ENCODE assay signal across 10 mouse cellular contexts in the genomic region with DNA sequence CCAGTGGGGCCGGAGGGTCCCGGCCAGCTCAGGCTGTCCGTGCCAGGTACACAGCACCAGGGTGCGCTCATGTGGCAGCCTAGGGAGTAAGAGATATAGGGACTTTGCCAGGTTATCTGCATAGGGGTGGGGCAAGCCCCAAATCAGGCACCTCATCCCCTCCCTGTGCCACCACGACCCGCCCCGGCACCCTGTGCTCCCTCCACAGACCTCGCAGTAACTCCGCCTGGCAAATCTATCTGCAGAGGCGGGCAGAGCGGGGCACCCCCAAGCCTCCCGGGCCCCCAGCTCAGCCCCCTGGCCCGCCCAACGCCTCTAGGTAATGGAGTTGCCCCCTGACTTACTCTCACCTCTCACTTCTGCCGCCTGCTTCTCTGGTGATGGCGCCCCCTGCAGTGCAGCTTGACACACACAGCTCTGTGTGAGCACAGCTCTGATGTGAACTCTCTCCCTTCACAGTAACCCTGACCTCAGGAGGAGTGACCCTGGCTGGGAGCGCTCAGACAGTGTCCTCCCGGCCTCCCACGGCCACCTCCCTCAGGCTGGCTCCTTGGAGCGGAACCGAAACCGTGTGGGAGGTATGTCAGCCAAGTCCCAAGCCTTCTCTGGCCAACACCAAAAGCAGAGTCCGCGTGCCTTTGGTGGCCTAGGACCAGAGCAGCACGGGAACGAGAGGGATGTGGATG. TPM values are rescaled to one million over a fixed set of nuclear protein-coding genes. Genes with fewer than 3 reads are reported as not detected.
A peak's percentile ranks its signal among the peaks of the same experiment; 100 is the strongest.
DNase-seq lines count a peak whose midpoint lies in the region; TF ChIP-seq lines count a peak whose summit lies in the region.
"Had no signal": no experiment of that assay in that cellular context is flagged by ENCODE, and none has a peak within 500 bp of the region (broad histone marks: within the 10 kb centered on the region; RNA-seq: fewer than 3 reads in every experiment).

No protein-coding gene starts in this region.

- TF ChIP-seq CTCF in CH12.LX (conservative IDR thresholded peaks at IDR 0.05 in 1 of 2, IDR thresholded peaks at IDR 0.05 in 1 of 2; ENCODE audit: low read depth in 2 of 2, low read length in 2 of 2) = peak in 1 of 2 experiments; percentile 64; a peak in 2 of 4 replicates

- no peaks in the 10 kb centered on the region for H3K79me2 ChIP-seq in CH12.LX (replicated peaks; ENCODE audit: control insufficient read depth, extremely low read depth, insufficient read depth, poor library complexity, severe bottlenecking)

- no peak overlapping the region for H3K4me3 ChIP-seq in CH12.LX (replicated peaks in 1 of 3; ENCODE audit: low read depth in 2 of 3, low read length in 2 of 3, poor library complexity in 1 of 3)

- H3K9me3 ChIP-seq in CH12.LX (replicated peaks; ENCODE audit: low read length) = no peaks in the 10 kb centered on the region

- peak; percentile 92 for DNase-seq in heart, adult 11 months
- no peak for DNase-seq in heart, postnatal 10 days
- no peak for DNase-seq in CH12.LX (ENCODE audit: extremely low read depth)
- DNase-seq in induced T-regulatory cell, adult 2 months (ENCODE audit: low read depth) = peak; percentile 54
- peak; percentile 40 for DNase-seq in lung, postnatal 14 days
- no peak for DNase-seq in frontal cortex, postnatal 25 days (ENCODE audit: low spot score in 2 of 2)
- DNase-seq in frontal cortex, adult 2 months (ENCODE audit: extremely low spot score in 1 of 2, low spot score in 1 of 2) = no peak
- DNase-seq in urinary bladder, postnatal 4 days (ENCODE audit: low spot score in 2 of 2) = no peak

- peaks cover 88 to 98% of the 10 kb centered on the region in 2 experiments for H3K36me3 ChIP-seq in CH12.LX (replicated peaks in 1 of 2; ENCODE audit: control insufficient read depth in 1 of 2, insufficient read depth in 1 of 2, low read length in 1 of 2)

- peak; percentile 20 for TF ChIP-seq RAD21 in CH12.LX (IDR thresholded peaks at IDR 0.05; ENCODE audit: low read depth, low read length)

- dilution Hi-C loops in CH12.LX (cut with MboI; ENCODE audit: extremely low pct_ligation_motif_present, extremely low pct_unique_long_range_greater_than_20kb, low sequenced_read_pairs) = no loop called here

- no peak overlapping the region for H3K9ac ChIP-seq in CH12.LX (ENCODE audit: insufficient read depth, low read depth)

- no peak for TF ChIP-seq EP300 in CH12.LX (IDR thresholded peaks at IDR 0.05; ENCODE audit: low read length)

- no peak; the same call in 1 of the 2 replicates for TF ChIP-seq POLR2A in CH12.LX (IDR thresholded peaks at IDR 0.05; ENCODE audit: low read depth, low read length)

- no peak overlapping the region for H3K4me2 ChIP-seq in CH12.LX (ENCODE audit: insufficient read depth, low read depth, poor library complexity, severe bottlenecking)

- H3K4me1 ChIP-seq in CH12.LX (ENCODE audit: control insufficient read depth in 1 of 2, insufficient read depth in 2 of 2) = peaks cover 0 to 9% of the 10 kb centered on the region in 2 experiments; a peak in 2 of 4 replicates

- intact Hi-C loops in heart, postnatal 10 days (cut with DNase I) = loop anchor here (5.0 kb wide), 1 partner anchor 176 kb away; a partner anchor contains a TSS

- in situ Hi-C loops in CH12.LX (cut with MboI; ENCODE audit: low pct_ligation_motif_present, low pct_unique_long_range_greater_than_20kb, low sequenced_read_pairs) = loop anchor here (5.0 to 25.0 kb wide), 2 partner anchors 91 to 371 kb away; a partner anchor contains a TSS

- no peaks in the 10 kb centered on the region for H3K27me3 ChIP-seq in CH12.LX (replicated peaks)

- H3K27ac ChIP-seq in CH12.LX (ENCODE audit: insufficient read depth, low read depth) = no peak overlapping the region

TF ChIP-seq in CH12.LX, 34 proteins besides CTCF, POLR2A, EP300 and RAD21:
- TF ChIP-seq SMC3 (IDR thresholded peaks at IDR 0.05; ENCODE audit: low read depth, low read length) = peak; percentile 54
- no peak for TF ChIP-seq MAX (IDR thresholded peaks at IDR 0.05; ENCODE audit: low read length)

RNA-seq across cellular contexts. Expression of a gene that starts 7.1 kb away (rescaled TPM):
- total RNA-seq in heart, postnatal 10 days (2021) = not detected
- 0.17 TPM in 1 of 2 replicates, not detected in the other for total RNA-seq in CH12.LX (2012; rRNA removed)
- total RNA-seq in CH12.LX (2014; rRNA removed) = not detected in 2 replicates
- not detected in 2 replicates for polyA plus RNA-seq in CH12.LX (2012; ENCODE audit: insufficient read length, low read depth)
- polyA plus RNA-seq in frontal cortex, adult 2 months (2012; rRNA removed) = not detected in 2 replicates
- polyA plus RNA-seq: heart, embryonic 16.5 days; neural tube, embryonic 11.5 days had no signal

RNA-seq across cellular contexts. Expression of a gene that starts 10.5 kb away (rescaled TPM):
- not detected for total RNA-seq in heart, postnatal 10 days (2021)
- not detected in 2 replicates for total RNA-seq in CH12.LX (2012; rRNA removed)
- total RNA-seq in CH12.LX (2014; rRNA removed) = not detected in 2 replicates
- polyA plus RNA-seq in CH12.LX (2012; ENCODE audit: insufficient read length, low read depth) = not detected in 2 replicates
- 0.30 and 0.42 TPM in 2 replicates for polyA plus RNA-seq in frontal cortex, adult 2 months (2012; rRNA removed)
- polyA plus RNA-seq: heart, embryonic 16.5 days; neural tube, embryonic 11.5 days had no signal

RNA-seq across cellular contexts. Expression of a gene that starts 30.4 kb away (rescaled TPM):
- under 1 TPM; 0.17 to 0.43 TPM for total RNA-seq in heart, postnatal 10 days (2021)
- total RNA-seq in CH12.LX (2012; rRNA removed) (0.25 TPM in 2 replicates), CH12.LX (2014; rRNA removed) (not detected in 2 replicates)
- 0.84 and 1.1 TPM in 2 replicates for polyA plus RNA-seq in CH12.LX (2012; ENCODE audit: insufficient read length, low read depth)
- polyA plus RNA-seq in frontal cortex, adult 2 months (2012; rRNA removed) = not detected in 2 replicates

RNA-seq across cellular contexts. Expression of a gene that starts 38.5 kb away (rescaled TPM):
- 10 to 100 TPM; 50.2 to 50.4 TPM for total RNA-seq in heart, postnatal 10 days (2021)
- 23.5 and 24.0 TPM in 2 replicates for total RNA-seq in CH12.LX (2012; rRNA removed)
- 24.1 and 25.5 TPM in 2 replicates for total RNA-seq in CH12.LX (2014; rRNA removed)
- polyA plus RNA-seq in CH12.LX (2012; ENCODE audit: insufficient read length, low read depth) = 28.0 and 31.7 TPM in 2 replicates
- polyA plus RNA-seq in frontal cortex, adult 2 months (2012; rRNA removed) = 119 and 125 TPM in 2 replicates

RNA-seq across cellular contexts. Expression of a gene that starts 38.8 kb away (rescaled TPM):
- total RNA-seq in heart, postnatal 10 days (2021) = 100 to 1,000 TPM; 378 to 381 TPM
- 96.9 and 99.0 TPM in 2 replicates for total RNA-seq in CH12.LX (2012; rRNA removed)
- 121 and 135 TPM in 2 replicates for total RNA-seq in CH12.LX (2014; rRNA removed)
- 127 and 132 TPM in 2 replicates for polyA plus RNA-seq in CH12.LX (2012; ENCODE audit: insufficient read length, low read depth)
- polyA plus RNA-seq in frontal cortex, adult 2 months (2012; rRNA removed) = 132 and 138 TPM in 2 replicates

Comparison
In these comparisons a context has a peak if more than half of its experiments do, and no peak if none do; other contexts are left out.
1. DNase-seq: peak in heart, adult 11 months (single experiment), induced T-regulatory cell, adult 2 months (single experiment) and lung, postnatal 14 days (single experiment); none in heart, postnatal 10 days (0 of 2), CH12.LX (single experiment), frontal cortex, postnatal 25 days (0 of 2), frontal cortex, adult 2 months (0 of 2) and urinary bladder, postnatal 4 days (0 of 2).